Mouse (Mus musculus): ENCODE measurements at regions not wholly inside any gene's neighbourhood (a gene's known extent, or its start where the extent isn't known, plus 50 kb on each side); places are given as distances from the start of the nearest gene placed in this dataset.
A peak's percentile ranks its signal among the peaks of the same experiment; 100 is the strongest.

GRCm38 (mm10) chr13:82849037-82849436, 654.8 kb upstream of the Mef2c start:
- TF ChIP-seq GATA1 (IDR thresholded peaks at IDR 0.05; ENCODE audit: low read length), result no peak

DNA sequence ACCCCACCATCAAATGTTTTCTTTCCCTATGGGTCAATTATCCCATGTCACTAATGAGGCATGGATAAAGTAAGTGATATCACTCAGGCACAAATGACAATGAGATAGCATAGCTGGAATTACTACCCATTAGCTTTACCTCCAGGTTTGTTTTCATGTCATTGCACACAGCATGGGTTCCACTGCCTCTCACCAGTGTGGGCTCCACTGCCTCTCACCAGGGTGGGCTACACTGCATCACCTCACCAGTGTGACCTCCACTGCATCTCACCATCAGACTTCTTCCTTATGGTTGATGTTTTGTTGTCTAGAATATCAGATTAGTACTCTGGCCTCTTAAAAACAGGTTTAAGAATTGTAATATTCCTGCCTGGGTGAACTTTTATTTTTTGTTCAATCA, 634.0 kb upstream of the Mef2c start:
- no peak for TF ChIP-seq GATA1 (IDR thresholded peaks at IDR 0.05; ENCODE audit: low read length)

DNA sequence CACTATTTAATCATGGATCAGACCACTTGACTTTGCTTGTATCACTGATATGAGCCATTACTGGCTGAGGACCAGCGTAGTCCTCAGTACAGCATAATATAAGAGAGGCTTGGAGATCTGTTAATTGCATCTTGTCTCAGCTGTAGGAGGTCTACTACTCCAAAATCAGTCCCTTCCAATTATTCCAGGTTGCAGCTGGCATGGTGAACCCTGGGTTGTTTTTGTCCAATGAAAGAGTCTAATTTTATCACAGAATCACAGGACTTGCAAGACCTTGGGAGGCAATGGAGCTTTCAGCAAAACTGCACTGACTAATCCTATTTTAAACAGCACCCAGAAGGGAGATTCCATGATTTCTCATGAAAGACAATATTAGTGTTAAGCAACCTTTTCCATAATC, 629.7 kb upstream of the Mef2c start:
- no peak for TF ChIP-seq GATA1 (IDR thresholded peaks at IDR 0.05; ENCODE audit: low read length)

DNA sequence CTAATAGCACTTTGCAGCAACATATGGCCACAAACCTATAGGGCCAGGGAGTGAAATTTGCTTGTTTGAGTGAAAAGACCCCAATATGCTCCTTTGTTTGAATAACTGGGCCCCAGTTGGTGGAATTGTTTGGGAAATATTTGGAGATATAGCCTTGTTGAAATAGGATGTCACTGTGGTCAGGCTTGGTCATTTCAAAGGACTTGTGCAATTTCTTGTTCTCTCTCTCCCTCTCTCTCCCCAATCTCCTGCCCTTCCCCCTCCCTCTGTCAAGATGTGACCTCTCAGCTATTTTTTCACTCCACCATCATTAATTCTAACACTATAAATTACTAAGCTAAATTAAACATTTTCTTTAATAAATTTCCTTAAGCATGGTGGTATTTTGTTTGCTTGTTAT, 620.5 kb upstream of the Mef2c start:
- TF ChIP-seq GATA1 (IDR thresholded peaks at IDR 0.05; ENCODE audit: low read length), result no peak

- TF ChIP-seq GATA1 (IDR thresholded peaks at IDR 0.05; ENCODE audit: low read length), result peak; percentile 42
Measured at GRCm38 (mm10) chr13:82888755-82889154, 615.1 kb upstream of the Mef2c start.

GRCm38 (mm10) chr13:82892731-82893130, 611.1 kb upstream of the Mef2c start:
- TF ChIP-seq GATA1 (IDR thresholded peaks at IDR 0.05; ENCODE audit: low read length), result no peak

- no peak for TF ChIP-seq GATA1 (IDR thresholded peaks at IDR 0.05; ENCODE audit: low read length)
Measured at GRCm38 (mm10) chr13:82899686-82900085, 604.1 kb upstream of the Mef2c start.

DNA sequence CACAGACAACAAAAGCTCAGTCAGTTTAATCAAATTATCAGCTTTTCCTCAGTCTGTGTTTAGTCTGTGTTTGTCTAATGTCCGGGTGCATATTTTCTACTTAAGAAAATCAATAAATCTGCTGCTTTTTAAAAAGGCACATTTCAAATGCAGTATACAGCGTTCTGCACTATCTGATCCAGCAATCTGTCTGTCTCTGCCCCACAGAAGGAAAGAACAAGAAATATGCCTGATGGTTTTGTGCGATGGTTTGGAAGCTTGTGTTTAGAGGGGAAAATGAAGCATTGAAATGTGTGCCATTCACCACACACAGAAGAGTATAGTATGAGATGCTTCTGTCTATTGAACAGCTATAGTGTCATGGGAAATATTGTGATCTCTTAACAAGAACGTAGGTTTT, 601.7 kb upstream of the Mef2c start:
- TF ChIP-seq GATA1 (IDR thresholded peaks at IDR 0.05; ENCODE audit: low read length), result no peak

DNA sequence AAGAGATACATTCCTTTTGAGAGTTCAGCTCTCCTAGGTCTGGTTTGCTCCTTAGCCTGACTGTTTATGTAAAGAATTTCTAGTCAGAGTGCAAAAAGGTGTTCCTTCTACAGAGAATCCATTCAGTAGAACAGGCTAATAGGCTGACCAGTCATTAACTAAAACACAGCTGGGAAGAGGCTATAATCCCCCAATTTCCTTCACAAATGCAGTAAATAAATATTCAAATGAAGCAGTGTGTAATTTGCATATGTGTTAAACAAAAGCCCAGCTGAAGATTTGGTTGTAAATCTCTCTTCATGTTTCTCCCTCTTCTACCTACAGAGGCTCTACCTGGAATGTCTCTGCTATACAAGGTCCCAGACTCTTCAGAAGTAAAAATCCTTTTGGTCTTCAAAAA, 600.2 kb upstream of the Mef2c start:
- no peak for TF ChIP-seq GATA1 (IDR thresholded peaks at IDR 0.05; ENCODE audit: low read length)

GRCm38 (mm10) chr13:82907689-82908088, 596.1 kb upstream of the Mef2c start:
- no peak for TF ChIP-seq GATA1 (IDR thresholded peaks at IDR 0.05; ENCODE audit: low read length)

DNA sequence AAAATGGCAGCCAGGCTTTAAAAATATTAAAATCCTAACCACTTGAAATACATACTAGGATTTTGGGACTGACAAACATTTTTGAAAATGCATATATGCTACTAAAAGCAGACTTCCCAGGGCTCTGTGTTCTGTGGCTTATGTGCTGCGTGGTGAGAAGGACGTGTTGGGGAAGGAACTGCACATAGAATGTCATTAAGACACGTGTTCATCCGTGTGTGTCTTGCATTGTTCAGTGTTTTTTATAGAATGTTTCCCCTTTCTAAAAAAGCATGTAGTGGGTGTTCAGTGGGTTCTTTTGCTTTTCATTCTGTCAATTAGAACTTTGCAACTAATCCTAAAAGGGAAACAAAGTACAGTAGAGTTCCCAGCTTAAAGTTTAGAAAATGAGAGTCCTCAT, 594.7 kb upstream of the Mef2c start:
- no peak for TF ChIP-seq GATA1 (IDR thresholded peaks at IDR 0.05; ENCODE audit: low read length)

GRCm38 (mm10) chr13:82912859-82913258, 591.0 kb upstream of the Mef2c start:
- TF ChIP-seq GATA1 (IDR thresholded peaks at IDR 0.05; ENCODE audit: low read length), result no peak

DNA sequence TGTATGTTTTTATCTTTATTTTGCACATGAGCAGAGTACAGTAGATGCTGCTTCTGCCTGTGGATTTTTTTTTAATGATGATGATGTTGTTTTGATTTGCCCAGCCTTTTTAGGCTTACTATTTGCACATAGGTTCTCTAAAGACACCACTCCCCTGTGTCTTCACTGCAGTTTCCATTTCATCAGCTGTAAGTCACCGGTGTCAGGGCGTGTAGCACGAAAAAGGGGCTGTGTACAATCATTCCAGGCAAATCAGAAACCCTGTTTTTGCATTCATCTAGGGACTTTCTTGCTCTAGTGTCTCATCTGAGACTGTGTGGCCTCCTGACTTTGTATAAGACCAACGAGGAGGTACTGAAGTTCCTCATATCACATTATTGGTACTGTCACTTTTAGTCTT, 588.6 kb upstream of the Mef2c start:
- TF ChIP-seq GATA1 (IDR thresholded peaks at IDR 0.05; ENCODE audit: low read length), result no peak

DNA sequence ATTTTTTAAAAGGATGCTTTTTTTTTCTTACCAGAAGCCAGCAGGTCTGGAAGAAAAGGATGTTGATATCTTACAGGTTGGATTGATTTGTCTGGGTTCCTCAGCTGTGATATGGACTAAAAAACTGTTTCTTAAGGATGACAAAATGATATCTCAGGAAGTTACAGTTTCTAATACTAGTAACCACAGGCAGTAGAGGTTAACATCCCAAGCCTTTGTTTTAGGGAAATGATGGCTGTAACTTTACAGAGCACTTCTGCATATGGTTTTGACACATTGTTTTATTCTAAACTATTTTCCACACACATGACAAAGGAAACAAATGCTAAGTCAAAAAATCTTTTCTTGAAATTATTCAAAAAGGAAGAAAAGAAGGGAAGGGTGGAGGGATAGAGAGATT, 573.8 kb upstream of the Mef2c start:
- no peak for TF ChIP-seq GATA1 (IDR thresholded peaks at IDR 0.05; ENCODE audit: low read length)

DNA sequence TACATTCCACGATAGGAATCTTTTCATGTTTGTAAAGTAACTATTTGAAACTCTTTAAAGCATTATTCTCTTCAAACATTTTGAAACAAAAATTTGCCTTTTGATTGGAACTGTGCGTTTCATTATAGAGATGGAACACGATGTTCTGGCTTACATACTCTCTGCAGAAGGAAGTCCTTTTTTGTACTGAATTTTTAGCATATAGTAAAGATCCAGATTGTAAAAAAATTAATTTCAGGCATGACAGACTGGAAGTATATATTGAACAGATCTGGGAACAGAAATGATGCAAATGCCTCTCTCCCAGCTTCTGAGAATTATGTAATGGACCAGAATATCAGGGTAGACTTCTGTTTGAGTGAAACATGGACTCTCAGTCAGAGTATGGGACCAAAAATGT, 566.0 kb upstream of the Mef2c start:
- no peak for TF ChIP-seq GATA1 (IDR thresholded peaks at IDR 0.05; ENCODE audit: low read length)

- TF ChIP-seq GATA1 (IDR thresholded peaks at IDR 0.05; ENCODE audit: low read length), result no peak
Measured at GRCm38 (mm10) chr13:82942691-82943341, 561.0 kb upstream of the Mef2c start.

DNA sequence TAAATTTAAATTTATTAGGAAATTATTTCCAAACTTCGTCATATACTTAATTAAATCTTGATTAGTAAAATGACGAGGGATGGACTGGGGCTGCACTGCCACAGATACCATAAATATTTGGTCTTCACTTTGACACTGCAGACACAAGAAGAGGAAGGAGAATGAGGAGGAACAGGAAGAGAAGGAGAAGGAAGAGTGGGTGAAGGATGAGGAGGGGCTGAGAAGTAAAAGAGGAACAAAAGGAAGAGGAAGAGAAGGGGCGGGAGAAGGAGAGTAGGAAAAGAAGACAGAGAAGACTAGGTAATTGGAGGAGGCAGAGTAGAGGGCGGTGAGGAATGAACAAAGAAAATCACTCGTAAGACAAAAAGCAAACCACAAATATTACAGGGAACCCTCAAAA, 556.9 kb upstream of the Mef2c start:
- TF ChIP-seq GATA1 (IDR thresholded peaks at IDR 0.05; ENCODE audit: low read length), result no peak

GRCm38 (mm10) chr13:82949541-82949940, 554.3 kb upstream of the Mef2c start:
- no peak for TF ChIP-seq GATA1 (IDR thresholded peaks at IDR 0.05; ENCODE audit: low read length)
